Mouse (Mus musculus): Measurements from ENCODE around the gene C1s1. TPM values are rescaled to one million over a fixed set of nuclear protein-coding genes. Genes with fewer than 3 reads are reported as not detected.
A peak's percentile ranks its signal among the peaks of the same experiment; 100 is the strongest.
"Not testable (repeated sequence)": the region's sequence is repeated elsewhere in the genome, so short reads cannot be mapped to it uniquely, and the experiment has no call there.

C1s1 gene
- total RNA-seq (2014; rRNA removed), result 1.9 and 2.9 TPM in 2 replicates
- 0.67 and 0.83 TPM in 2 replicates for polyA plus RNA-seq (2015; fragmentation: Nextera tagmentation; extraction: Ambion mirVana)

- H3K9ac ChIP-seq; H3K4me3 ChIP-seq (ENCODE audit: low read depth, low read length); H3K4me2 ChIP-seq (ENCODE audit: low read depth); H3K4me1 ChIP-seq (ENCODE audit: insufficient read depth); H3K27me3 ChIP-seq (ENCODE audit: insufficient read depth, low read length); H3K27ac ChIP-seq (ENCODE audit: low read depth, low read length); H3K36me3 ChIP-seq (ENCODE audit: insufficient read depth); H3K9me3 ChIP-seq (ENCODE audit: low read length): not testable (repeated sequence)
- ATAC-seq (peak; percentile 42; the same call in 1 of the 2 replicates), DNase-seq (peak; percentile 26)
- TF ChIP-seq CTCF (IDR thresholded peaks at IDR 0.05; ENCODE audit: low read depth), result peak; percentile 57
- 0% methylated on average over 1 of the region's 1 CpGs for WGBS
Measured at GRCm38 (mm10) chr6:124542284-124542683, at the start of gene C1s1. C1s1 (minus strand) TSS chr6:124542359.

- H3K9me3 ChIP-seq (ENCODE audit: low read length), result no peaks in the 10 kb centered on the region
- H3K9ac ChIP-seq, result no peak overlapping the region
- TF ChIP-seq CTCF (IDR thresholded peaks at IDR 0.05; ENCODE audit: low read depth), result no peak
- no peak overlapping the region for H3K4me2 ChIP-seq (ENCODE audit: low read depth)
- H3K4me3 ChIP-seq (ENCODE audit: low read depth, low read length), result no peak overlapping the region
- no peaks in the 10 kb centered on the region for H3K4me1 ChIP-seq (ENCODE audit: insufficient read depth)
- DNase-seq (no peak), ATAC-seq (no peak)
- no peak overlapping the region for H3K27ac ChIP-seq (ENCODE audit: low read depth, low read length)
- H3K27me3 ChIP-seq (ENCODE audit: insufficient read depth, low read length), result no peaks in the 10 kb centered on the region
- H3K36me3 ChIP-seq (ENCODE audit: insufficient read depth), result no peaks in the 10 kb centered on the region
Measured at GRCm38 (mm10) chr6:124588771-124589170, 46.6 kb upstream of the C1s1 start.

DNA sequence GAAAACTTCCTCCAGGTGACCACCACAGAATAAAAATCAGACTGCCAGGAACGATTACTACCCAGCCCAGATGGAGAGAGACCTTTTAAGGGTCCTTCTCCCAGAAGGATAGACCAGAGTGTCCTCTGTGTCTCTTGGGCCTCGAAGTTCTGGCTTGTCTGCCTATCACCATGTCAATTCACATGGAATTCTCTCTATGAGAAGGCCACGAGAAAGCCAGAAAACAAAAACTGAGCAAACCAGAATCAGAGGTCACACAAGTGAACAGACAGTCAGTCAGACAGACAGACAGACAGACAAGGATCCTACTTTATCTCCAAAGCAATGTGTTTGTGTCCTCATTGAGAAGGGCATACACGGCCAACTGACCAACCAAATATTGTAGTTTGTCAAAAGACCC is 44.1 kb upstream of the C1s1 start:
- ATAC-seq, result no peak
- Histone ChIP-seq H3K36me3 (ENCODE audit: insufficient read depth) (no peaks in the 10 kb centered on the region), H3K4me2 (ENCODE audit: low read depth) (no peak overlapping the region), H3K4me3 (ENCODE audit: low read depth, low read length) (no peak overlapping the region), H3K27me3 (ENCODE audit: insufficient read depth, low read length) (no peaks in the 10 kb centered on the region), H3K27ac (ENCODE audit: low read depth, low read length) (no peak overlapping the region), H3K4me1 (ENCODE audit: insufficient read depth) (no peaks in the 10 kb centered on the region), H3K9ac (no peak overlapping the region), H3K9me3 (ENCODE audit: low read length) (no peaks in the 10 kb centered on the region)
- DNase-seq, result no peak
- no peak for TF ChIP-seq CTCF (IDR thresholded peaks at IDR 0.05; ENCODE audit: low read depth)
- 70% methylated on average over 4 of the region's 4 CpGs for whole genome bisulfite sequencing

DNA sequence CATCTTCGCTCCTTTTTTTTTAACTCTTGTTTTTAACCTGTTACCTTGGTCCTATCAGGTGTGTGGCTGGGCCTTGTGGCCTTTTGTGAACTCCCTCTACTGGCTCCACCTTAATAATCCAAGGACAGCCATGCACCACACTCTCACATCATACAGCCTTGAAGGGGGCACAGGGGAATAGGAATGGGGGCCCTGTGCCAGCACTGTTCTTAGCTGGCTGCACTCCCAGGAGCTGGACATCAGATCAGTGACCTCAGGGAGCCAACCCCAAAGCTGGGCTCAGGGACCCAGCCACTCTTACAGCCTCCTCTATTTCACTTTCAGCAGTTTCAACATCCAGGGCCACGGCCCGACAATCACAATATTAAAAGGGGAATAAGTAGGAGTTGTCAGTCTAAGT is 43.6 kb upstream of the C1s1 start:
- H3K4me1 ChIP-seq (ENCODE audit: insufficient read depth), result no peaks in the 10 kb centered on the region
- no peaks in the 10 kb centered on the region for H3K36me3 ChIP-seq (ENCODE audit: insufficient read depth)
- H3K27me3 ChIP-seq (ENCODE audit: insufficient read depth, low read length), result no peaks in the 10 kb centered on the region
- H3K4me3 ChIP-seq (ENCODE audit: low read depth, low read length), result no peak overlapping the region
- DNase-seq (no peak), ATAC-seq (no peak)
- H3K4me2 ChIP-seq (ENCODE audit: low read depth), result no peak overlapping the region
- no peak overlapping the region for H3K9ac ChIP-seq
- WGBS, result 76% methylated on average over 3 of the region's 3 CpGs
- H3K9me3 ChIP-seq (ENCODE audit: low read length), result no peaks in the 10 kb centered on the region
- H3K27ac ChIP-seq (ENCODE audit: low read depth, low read length), result no peak overlapping the region
- no peak for TF ChIP-seq CTCF (IDR thresholded peaks at IDR 0.05; ENCODE audit: low read depth)

DNA sequence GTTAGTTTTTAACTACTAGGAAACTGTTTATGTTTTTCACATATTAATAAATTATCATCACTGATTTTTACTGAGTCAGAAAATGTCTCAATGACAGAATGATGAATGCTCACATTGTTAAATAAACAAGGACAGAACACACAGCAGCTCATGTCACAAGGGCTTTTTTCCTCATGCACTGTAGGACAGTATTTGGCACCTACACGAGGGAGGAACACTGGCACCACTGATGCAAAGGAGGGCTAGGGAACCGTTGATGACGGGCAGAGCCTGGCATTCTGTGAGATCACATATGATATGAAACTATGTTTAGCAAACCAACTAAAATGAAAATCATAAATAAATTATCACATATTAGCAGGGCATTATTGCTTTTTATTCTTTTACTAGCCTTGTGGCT is 42.8 kb upstream of the C1s1 start:
- Histone ChIP-seq H3K27ac (ENCODE audit: low read depth, low read length) (no peak overlapping the region), H3K36me3 (ENCODE audit: insufficient read depth) (no peaks in the 10 kb centered on the region), H3K4me3 (ENCODE audit: low read depth, low read length) (no peak overlapping the region), H3K27me3 (ENCODE audit: insufficient read depth, low read length) (no peaks in the 10 kb centered on the region), H3K4me1 (ENCODE audit: insufficient read depth) (no peaks in the 10 kb centered on the region), H3K9me3 (ENCODE audit: low read length) (no peaks in the 10 kb centered on the region), H3K4me2 (ENCODE audit: low read depth) (no peak overlapping the region), H3K9ac (no peak overlapping the region)
- TF ChIP-seq CTCF (IDR thresholded peaks at IDR 0.05; ENCODE audit: low read depth), result no peak
- DNase-seq (no peak), ATAC-seq (no peak)
- WGBS, result 66% methylated on average over 3 of the region's 3 CpGs

DNA sequence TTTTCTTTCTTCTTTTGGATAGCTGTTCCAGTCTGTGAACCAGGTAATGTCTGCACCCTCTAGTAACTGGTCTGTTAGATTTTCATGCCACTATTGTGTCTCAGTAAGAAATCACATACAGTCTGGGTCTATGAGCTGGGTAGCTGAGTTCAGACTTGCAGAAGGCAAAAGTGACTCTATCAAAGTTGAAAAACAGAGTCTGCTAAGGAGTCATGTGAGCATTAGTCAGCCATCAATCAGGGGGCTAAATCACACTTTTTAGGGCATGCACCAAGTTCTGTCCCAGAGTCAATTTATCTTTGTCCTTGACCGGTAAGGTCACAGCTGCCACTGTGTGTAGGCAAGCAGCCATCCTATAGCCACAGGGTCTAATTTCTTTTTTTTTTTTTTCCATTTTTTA is 40.1 kb upstream of the C1s1 start:
- Histone ChIP-seq H3K36me3 (ENCODE audit: insufficient read depth) (no peaks in the 10 kb centered on the region), H3K27ac (ENCODE audit: low read depth, low read length) (no peak overlapping the region), H3K27me3 (ENCODE audit: insufficient read depth, low read length) (no peaks in the 10 kb centered on the region), H3K4me3 (ENCODE audit: low read depth, low read length) (no peak overlapping the region), H3K4me2 (ENCODE audit: low read depth) (no peak overlapping the region), H3K9me3 (ENCODE audit: low read length) (no peaks in the 10 kb centered on the region), H3K4me1 (ENCODE audit: insufficient read depth) (no peaks in the 10 kb centered on the region), H3K9ac (no peak overlapping the region)
- TF ChIP-seq CTCF (IDR thresholded peaks at IDR 0.05; ENCODE audit: low read depth), result no peak
- DNase-seq (no peak), ATAC-seq (no peak)
- 94% methylated on average over 1 of the region's 1 CpGs for WGBS

GRCm38 (mm10) chr6:124580155-124580554 is 38.0 kb upstream of the C1s1 start:
- H3K9me3 ChIP-seq (ENCODE audit: low read length); H3K27me3 ChIP-seq (ENCODE audit: insufficient read depth, low read length); H3K27ac ChIP-seq (ENCODE audit: low read depth, low read length); H3K9ac ChIP-seq; H3K4me2 ChIP-seq (ENCODE audit: low read depth); DNase-seq; H3K36me3 ChIP-seq (ENCODE audit: insufficient read depth); H3K4me3 ChIP-seq (ENCODE audit: low read depth, low read length); H3K4me1 ChIP-seq (ENCODE audit: insufficient read depth); ATAC-seq: not testable (repeated sequence)
- 80% methylated on average over 7 of the region's 7 CpGs for WGBS

GRCm38 (mm10) chr6:124575155-124575678 is 33.1 kb upstream of the C1s1 start:
- H3K27ac ChIP-seq (ENCODE audit: low read depth, low read length); H3K9ac ChIP-seq; H3K4me1 ChIP-seq (ENCODE audit: insufficient read depth); DNase-seq; H3K4me2 ChIP-seq (ENCODE audit: low read depth); H3K4me3 ChIP-seq (ENCODE audit: low read depth, low read length); H3K27me3 ChIP-seq (ENCODE audit: insufficient read depth, low read length); H3K9me3 ChIP-seq (ENCODE audit: low read length); H3K36me3 ChIP-seq (ENCODE audit: insufficient read depth); ATAC-seq: not testable (repeated sequence)
- WGBS, result 92% methylated on average over 3 of the region's 3 CpGs
